Mouse (Mus musculus) lung, adult 2 months (tissue): ENCODE results near the gene Sbf1.

Experiments
- CTCF ChIP-seq: fragments of 200-500 bp; IDR thresholded peaks from 2 replicates; pipeline ENCODE4 v1.5.1; 2011; ENCODE audit warnings: mild to moderate bottlenecking, low read length, control low read depth; ENCODE audit not compliant: insufficient read depth
- POLR2A ChIP-seq: fragments of 200-500 bp; IDR thresholded peaks from 2 replicates; pipeline ENCODE4 v1.6.1; 2011; ENCODE audit warnings: low read depth, mild to moderate bottlenecking, control low read depth, low read length, borderline replicate concordance; ENCODE audit errors: extremely low read depth

DNA sequence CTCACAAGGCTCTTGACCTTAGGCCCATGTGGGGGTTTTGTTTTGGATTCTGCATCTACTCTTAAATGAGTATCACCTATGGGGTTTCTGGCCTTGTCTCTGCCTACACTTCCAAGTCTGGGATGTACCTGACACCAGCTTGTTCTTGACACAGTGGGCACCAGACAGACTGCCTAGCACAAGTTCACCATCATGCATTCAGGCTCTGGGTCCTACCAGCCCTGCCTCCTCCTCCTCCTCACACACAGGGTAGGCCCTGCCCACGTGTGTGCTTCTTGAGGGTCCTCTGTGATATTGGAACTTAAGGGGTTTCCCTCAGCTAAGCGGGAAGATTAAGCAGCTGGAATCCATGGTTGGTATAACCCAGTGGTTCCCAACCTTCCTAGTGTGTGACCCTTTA lies 31.0 kb downstream of the Sbf1 start:
- TF ChIP-seq POLR2A (no peak), CTCF (no peak)
